Mouse (Mus musculus): ENCODE data around the gene Gm12790. TPM values are rescaled to one million over a fixed set of nuclear protein-coding genes. Genes with fewer than 3 reads are reported as not detected.

Gene Gm12790
- not detected for polyA plus RNA-seq (2014; fragmentation: Illumina TruSeq; extraction: RNeasy Lipid Tissue Mini Kit (QIAGEN cat#74804))

DNA sequence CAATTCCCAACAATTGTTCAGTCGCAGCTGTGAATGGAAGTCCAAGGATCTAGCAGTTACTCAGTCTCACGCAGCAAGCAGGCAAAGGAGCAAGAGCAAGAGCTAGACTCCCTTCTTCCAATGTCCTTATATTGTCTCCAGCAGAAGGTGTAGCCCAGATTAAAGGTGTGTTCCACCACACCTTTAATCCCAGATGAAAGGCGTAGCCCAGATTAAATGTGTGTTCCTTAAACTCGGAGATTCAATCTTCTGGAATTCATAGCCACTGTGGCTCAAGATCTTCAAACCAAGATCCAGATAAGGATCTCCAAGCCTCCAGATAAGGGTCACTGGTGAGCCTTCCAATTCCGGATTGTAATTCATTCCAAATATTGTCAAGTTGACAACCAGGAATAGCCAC is at the start of gene Gm12790:
TSS of gene Gm12790 (minus strand) at position 101 of the 400 bp plus-strand sequence.

DNA sequence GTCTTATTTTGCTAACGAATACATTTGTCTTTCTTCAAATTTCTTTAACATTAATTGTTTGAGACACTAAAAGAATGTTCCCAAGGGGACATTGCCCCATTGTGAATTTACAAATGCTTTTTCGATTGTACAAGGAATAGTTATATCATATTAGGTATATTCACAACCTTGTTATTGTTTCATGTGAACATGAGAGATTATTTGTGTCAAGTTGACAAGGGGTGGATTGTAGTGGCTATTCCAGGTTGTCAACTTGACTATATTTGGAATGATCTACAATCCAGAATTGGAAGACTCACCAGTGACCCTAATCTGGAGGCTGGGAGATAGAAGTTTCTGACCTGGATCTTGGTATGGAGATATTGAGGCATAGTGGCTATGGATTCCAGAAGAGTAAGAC is 5.5 kb upstream of the Gm12790 start, which contains the start of gene Gm12789:
TSS of gene Gm12789 (plus strand) at position 301 of the 400 bp plus-strand sequence.

DNA sequence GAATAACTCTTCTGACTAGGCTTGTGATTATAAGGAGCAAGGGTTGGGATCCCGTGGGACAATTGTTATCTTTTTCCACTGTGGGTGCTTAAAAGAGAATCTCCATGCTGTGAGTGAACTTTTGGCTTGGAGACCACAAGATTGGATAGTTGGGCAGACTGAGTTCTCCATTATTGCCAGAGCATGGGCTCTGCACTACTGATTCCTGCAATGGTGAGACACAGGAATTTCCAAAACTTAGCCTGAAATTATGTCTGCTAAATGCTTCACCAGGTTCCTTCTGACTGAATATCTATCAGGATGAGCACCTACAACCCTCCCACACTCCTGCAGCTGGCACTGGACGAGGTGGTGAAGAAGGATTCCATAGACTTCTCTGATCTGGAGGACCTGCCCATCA is 40.7 kb downstream of the Gm12790 start, which contains the start of gene Gm12794:
TSS of gene Gm12794 (plus strand) at position 301 of the 400 bp plus-strand sequence.

Other genes starting within 250 kb of the Gm12790 start
- not detected for gene B020004J07Rik, start 137.0 kb downstream of the Gm12790 start, polyA plus RNA-seq (2014; fragmentation: Illumina TruSeq; extraction: RNeasy Lipid Tissue Mini Kit (QIAGEN cat#74804))
- gene C130073F10Rik, start 87.3 kb downstream of the Gm12790 start, polyA plus RNA-seq (2014; fragmentation: Illumina TruSeq; extraction: RNeasy Lipid Tissue Mini Kit (QIAGEN cat#74804)): not detected
- gene Gm12800, start 71.9 kb downstream of the Gm12790 start, polyA plus RNA-seq (2014; fragmentation: Illumina TruSeq; extraction: RNeasy Lipid Tissue Mini Kit (QIAGEN cat#74804)): not detected
- not detected for gene Gm12794, start 40.6 kb downstream of the Gm12790 start, polyA plus RNA-seq (2014; fragmentation: Illumina TruSeq; extraction: RNeasy Lipid Tissue Mini Kit (QIAGEN cat#74804))
- gene Gm12789, start 5.6 kb upstream of the Gm12790 start, polyA plus RNA-seq (2014; fragmentation: Illumina TruSeq; extraction: RNeasy Lipid Tissue Mini Kit (QIAGEN cat#74804)): not detected
- gene Pde4b, start 106.5 kb upstream of the Gm12790 start, polyA plus RNA-seq (2014; fragmentation: Illumina TruSeq; extraction: RNeasy Lipid Tissue Mini Kit (QIAGEN cat#74804)): 8.0 TPM